Mouse (Mus musculus) erythroblast, embryonic 14.5 days (primary cell): ENCODE measurements around the gene Pde6g. TPM values are rescaled to one million over a fixed set of nuclear protein-coding genes. Genes with fewer than 3 reads are reported as not detected.
A peak's percentile ranks its signal among the peaks of the same experiment; 100 is the strongest.

Experiments
- H3K27me3 ChIP-seq: 2 replicates; pipeline ENCODE4 v1.6.1; 2012; ENCODE audit warnings: inconsistent platforms; ENCODE audit not compliant: control insufficient read depth
- H3K36me3 ChIP-seq: 2 replicates; pipeline ENCODE4 v1.6.1; 2012; ENCODE audit warnings: mild to moderate bottlenecking, inconsistent platforms; ENCODE audit not compliant: control insufficient read depth
- H3K4me1 ChIP-seq: 2 replicates; pipeline ENCODE4 v1.6.1; 2012; ENCODE audit warnings: inconsistent platforms; ENCODE audit not compliant: control insufficient read depth
- H3K4me3 ChIP-seq: replicated peaks from 2 replicates; pipeline ENCODE3; 2012; ENCODE audit warnings: moderate library complexity, mild to moderate bottlenecking, inconsistent platforms
- H3K9me3 ChIP-seq: 2 replicates; pipeline ENCODE4 v1.6.1; 2012; ENCODE audit warnings: low read length, inconsistent platforms, mixed read lengths; ENCODE audit not compliant: control insufficient read depth
- GATA1 ChIP-seq: IDR thresholded peaks from 2 replicates; pipeline ENCODE4 v1.6.1; 2012; ENCODE audit warnings: low read length, inconsistent platforms, mixed read lengths
- TAL1 ChIP-seq: IDR thresholded peaks from 3 replicates; pipeline ENCODE4 v1.6.1; 2012; ENCODE audit warnings: low read length, inconsistent platforms, mixed read lengths
- polyA plus RNA-seq: library from polyadenylated mRNA; stranded (reverse); fragments of >175 nt; gene quantifications from 2 replicates; pipeline ENCODE4 v1.2.3, GENCODE M21; 2012

Pde6g gene
- polyA plus RNA-seq, 1 experiment = not detected

- Histone ChIP-seq H3K4me1 (peaks cover 52% of the 10 kb centered on the region), H3K27me3 (no peaks in the 10 kb centered on the region), H3K4me3 (peak overlapping the region; percentile 73), H3K9me3 (no peaks in the 10 kb centered on the region), H3K36me3 (peaks cover 82% of the 10 kb centered on the region)
- TF ChIP-seq GATA1 = no peak
Measured at GRCm38 (mm10) chr11:120483448-120483934, 30.2 kb upstream of the Pde6g start.

GRCm38 (mm10) chr11:120472052-120472451 is 18.8 kb upstream of the Pde6g start:
- Histone ChIP-seq H3K4me3 (no peak overlapping the region), H3K9me3 (no peaks in the 10 kb centered on the region), H3K36me3 (peaks cover 82% of the 10 kb centered on the region), H3K27me3 (no peaks in the 10 kb centered on the region), H3K4me1 (peaks cover 24% of the 10 kb centered on the region)
- TF ChIP-seq TAL1 (no peak), GATA1 (no peak)

GRCm38 (mm10) chr11:120467736-120468092 is 14.4 kb upstream of the Pde6g start:
- no peak for TF ChIP-seq GATA1
- TF ChIP-seq TAL1 = no peak
- Histone ChIP-seq H3K4me1 (peaks cover 38% of the 10 kb centered on the region), H3K9me3 (no peaks in the 10 kb centered on the region), H3K4me3 (peak overlapping the region; percentile 84), H3K27me3 (no peaks in the 10 kb centered on the region), H3K36me3 (peaks cover 72% of the 10 kb centered on the region)

DNA sequence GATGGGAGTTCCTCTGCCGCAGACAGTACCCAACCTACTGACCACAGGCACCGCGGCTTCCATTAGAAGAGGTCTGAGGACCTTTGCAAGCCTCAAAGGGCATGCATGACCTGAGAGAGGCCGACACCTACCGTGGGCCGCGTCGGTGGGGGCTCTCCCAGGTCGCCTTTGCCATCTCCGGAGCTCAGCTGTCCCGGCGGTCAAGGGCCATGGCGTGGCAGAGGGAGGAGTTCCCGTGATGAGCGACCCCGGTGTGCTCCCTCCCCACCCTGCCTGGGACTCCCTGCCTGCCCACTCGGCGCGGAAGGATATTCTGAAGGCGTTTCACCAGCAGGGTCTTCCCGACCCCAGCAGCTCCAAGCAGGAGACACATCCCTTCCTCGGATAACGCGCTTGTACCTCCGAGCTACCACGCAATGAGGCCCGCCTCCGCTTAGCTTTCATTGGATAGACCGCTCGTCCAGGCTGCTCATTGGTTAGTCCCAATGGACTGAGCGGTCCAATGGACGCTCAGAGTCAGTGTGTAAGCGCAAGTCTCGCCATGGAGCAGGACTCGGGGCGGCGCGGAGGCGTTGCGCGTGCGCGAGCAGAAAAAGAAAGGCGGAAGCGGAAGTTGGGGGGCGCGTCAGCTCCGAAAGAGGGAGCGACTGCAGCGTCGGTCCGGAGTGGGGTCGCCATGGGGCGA is 13.9 kb upstream of the Pde6g start, which contains the start of gene Arl16:
Arl16 (minus strand) TSS at position 557 of the 685 bp plus-strand sequence.
- Histone ChIP-seq H3K9me3 (no peaks in the 10 kb centered on the region), H3K4me3 (peak within 1 kb of the TSS; percentile 84), H3K36me3 (peaks cover 72% of the 10 kb centered on the region), H3K4me1 (peaks cover 38% of the 10 kb centered on the region), H3K27me3 (no peaks in the 10 kb centered on the region)
- TF ChIP-seq TAL1 (no peak), GATA1 (no peak)

DNA sequence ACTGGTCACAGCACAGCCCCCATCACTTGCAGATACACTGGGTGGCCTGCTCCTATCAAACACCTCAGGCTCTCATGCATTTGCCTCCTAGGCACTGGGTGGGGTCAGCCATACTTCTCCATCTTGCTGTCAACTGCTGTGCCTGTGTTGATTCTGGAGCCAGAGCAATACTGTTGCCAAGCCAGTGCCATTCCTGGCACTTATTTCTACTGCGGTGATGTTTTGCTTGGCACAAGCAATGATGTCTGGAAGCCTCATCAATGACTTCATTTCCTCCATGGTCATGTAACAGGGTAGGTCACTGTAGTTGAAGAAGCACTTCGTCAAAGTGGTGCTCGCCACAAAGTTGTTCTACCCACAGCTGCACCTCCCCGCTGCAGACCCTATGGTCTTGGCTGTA is 12.2 kb upstream of the Pde6g start:
- H3K27me3 ChIP-seq = no peaks in the 10 kb centered on the region
- peaks cover 38% of the 10 kb centered on the region for H3K4me1 ChIP-seq
- no peak overlapping the region for H3K4me3 ChIP-seq
- H3K36me3 ChIP-seq = peaks cover 72% of the 10 kb centered on the region
- H3K9me3 ChIP-seq = no peaks in the 10 kb centered on the region
- no peak for TF ChIP-seq TAL1
- no peak for TF ChIP-seq GATA1

DNA sequence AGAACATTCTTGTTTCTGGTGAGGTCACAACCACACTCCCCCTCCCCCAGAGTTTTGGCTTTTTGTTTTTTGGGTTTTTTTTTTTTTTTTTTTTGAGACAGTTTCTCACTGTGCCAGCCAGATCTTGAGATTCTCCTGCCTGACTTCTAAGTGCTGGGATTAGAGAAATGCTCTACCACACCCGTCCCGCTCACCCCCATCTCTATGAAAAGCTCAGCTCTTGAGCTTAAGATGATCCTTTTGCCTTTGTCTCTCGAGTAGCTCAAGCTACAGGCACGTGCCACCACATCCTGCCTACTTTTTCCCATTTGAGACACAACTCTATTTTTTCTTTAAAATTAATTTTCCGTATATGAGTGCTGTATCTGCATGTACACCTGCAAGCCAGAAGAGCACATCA is 11.1 kb upstream of the Pde6g start:
- TF ChIP-seq GATA1 (no peak), TAL1 (no peak)
- H3K4me1 ChIP-seq = peaks cover 43% of the 10 kb centered on the region
- no peaks in the 10 kb centered on the region for H3K9me3 ChIP-seq
- H3K4me3 ChIP-seq = no peak overlapping the region
- H3K36me3 ChIP-seq = peaks cover 69% of the 10 kb centered on the region
- no peaks in the 10 kb centered on the region for H3K27me3 ChIP-seq

- peaks cover 65% of the 10 kb centered on the region for H3K36me3 ChIP-seq
Measured at GRCm38 (mm10) chr11:120463536-120463935, 10.2 kb upstream of the Pde6g start.

DNA sequence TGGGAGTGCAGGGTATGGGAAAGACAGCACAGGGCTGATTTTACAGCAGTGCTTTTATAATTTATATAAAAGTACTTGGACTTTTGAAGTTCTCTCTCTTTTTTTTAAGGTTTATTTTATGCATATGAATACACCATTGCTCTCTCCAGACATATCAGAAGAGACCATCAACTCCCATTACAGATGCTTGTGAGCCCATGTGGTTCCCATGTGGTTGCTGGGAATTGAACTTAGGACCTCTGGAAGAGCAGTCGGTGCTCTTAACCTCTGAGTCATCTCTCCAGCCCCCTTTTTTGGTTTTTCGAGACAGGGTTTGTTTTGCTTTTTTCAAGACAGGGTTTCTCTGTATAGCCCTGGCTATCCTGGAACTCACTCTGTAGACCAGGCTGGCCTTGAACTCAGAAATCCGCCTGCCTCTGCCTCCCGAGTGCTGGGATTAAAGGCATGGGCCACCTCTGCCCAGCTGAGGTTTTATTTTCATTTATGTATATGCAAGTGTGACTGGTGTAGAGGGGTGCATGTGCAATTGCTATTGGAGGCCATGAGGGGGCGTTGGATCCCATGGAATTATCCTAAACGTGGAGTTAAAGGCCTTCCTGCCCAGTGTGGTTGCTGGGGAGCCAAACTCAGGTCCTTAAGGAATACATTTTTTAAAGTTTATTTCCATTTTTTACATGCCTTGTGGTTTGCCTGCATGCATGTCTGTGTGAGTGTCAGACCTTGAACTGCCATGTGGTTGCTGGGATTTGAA is 5.7 kb upstream of the Pde6g start:
- H3K4me3 ChIP-seq = peak overlapping the region; percentile 76
- H3K4me1 ChIP-seq = peaks cover 61% of the 10 kb centered on the region
- H3K27me3 ChIP-seq = no peaks in the 10 kb centered on the region
- peaks cover 63% of the 10 kb centered on the region for H3K36me3 ChIP-seq
- no peaks in the 10 kb centered on the region for H3K9me3 ChIP-seq
- TF ChIP-seq GATA1 = no peak
- TF ChIP-seq TAL1 = no peak

More at GRCm38 (mm10) chr11:120463536-120463935, 10.2 kb upstream of the Pde6g start:
- Histone ChIP-seq H3K9me3 (no peaks in the 10 kb centered on the region), H3K27me3 (no peaks in the 10 kb centered on the region), H3K4me1 (peaks cover 45% of the 10 kb centered on the region), H3K4me3 (no peak overlapping the region)
- no peak for TF ChIP-seq GATA1
- TF ChIP-seq TAL1 = no peak

- peaks cover 63% of the 10 kb centered on the region for H3K4me1 ChIP-seq
- H3K27me3 ChIP-seq = no peaks in the 10 kb centered on the region
- TF ChIP-seq TAL1 = no peak
- no peak for TF ChIP-seq GATA1
- H3K4me3 ChIP-seq = peak within 1 kb of the TSS; percentile 76
- peaks cover 53% of the 10 kb centered on the region for H3K36me3 ChIP-seq
- H3K9me3 ChIP-seq = no peaks in the 10 kb centered on the region
Measured at GRCm38 (mm10) chr11:120457772-120458751, 4.8 kb upstream of the Pde6g start, which contains the start of the genes Oxld1 and Ccdc137. Oxld1 (minus strand) TSS chr11:120458068. Ccdc137 (plus strand) TSS chr11:120458115.
